Mouse (Mus musculus) heart, adult 11 months (tissue): ENCODE results near the gene Slc6a19.
"Not testable (repeated sequence)": the region's sequence is repeated elsewhere in the genome, so short reads cannot be mapped to it uniquely, and the experiment has no call there.

ENCODE experiments used
- DNase-seq: peaks from one replicate; pipeline ENCODE4 v3.0.0; 2022

Gene Slc6a19

GRCm38 (mm10) chr13:73704694-73705325 is at the start of gene Slc6a19:
Gene Slc6a19, minus strand, starts transcription at chr13:73704865.
- no peak for DNase-seq

GRCm38 (mm10) chr13:73751284-73751683 is 46.6 kb upstream of the Slc6a19 start:
- DNase-seq: no peak

DNA sequence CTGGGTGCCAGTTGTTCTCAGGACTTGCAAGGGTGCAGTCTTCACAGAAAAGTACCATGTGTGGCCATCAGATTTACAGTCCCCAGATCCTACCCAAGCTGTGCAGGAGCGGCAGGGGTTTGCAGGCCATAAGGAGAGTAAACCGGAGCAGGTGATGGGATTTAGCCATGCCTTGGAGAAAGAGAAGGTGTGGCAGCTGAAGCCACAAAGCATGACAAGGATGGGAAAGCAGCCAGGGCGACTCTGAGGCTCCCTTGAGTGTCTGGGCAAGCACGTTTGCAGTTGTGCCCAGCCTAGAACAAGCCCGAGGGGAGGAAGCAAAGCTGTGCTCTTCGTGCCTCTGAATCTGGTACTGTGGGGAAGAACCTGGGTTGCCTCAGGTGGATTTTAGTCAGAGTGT is 45.8 kb upstream of the Slc6a19 start:
- no peak for DNase-seq

DNA sequence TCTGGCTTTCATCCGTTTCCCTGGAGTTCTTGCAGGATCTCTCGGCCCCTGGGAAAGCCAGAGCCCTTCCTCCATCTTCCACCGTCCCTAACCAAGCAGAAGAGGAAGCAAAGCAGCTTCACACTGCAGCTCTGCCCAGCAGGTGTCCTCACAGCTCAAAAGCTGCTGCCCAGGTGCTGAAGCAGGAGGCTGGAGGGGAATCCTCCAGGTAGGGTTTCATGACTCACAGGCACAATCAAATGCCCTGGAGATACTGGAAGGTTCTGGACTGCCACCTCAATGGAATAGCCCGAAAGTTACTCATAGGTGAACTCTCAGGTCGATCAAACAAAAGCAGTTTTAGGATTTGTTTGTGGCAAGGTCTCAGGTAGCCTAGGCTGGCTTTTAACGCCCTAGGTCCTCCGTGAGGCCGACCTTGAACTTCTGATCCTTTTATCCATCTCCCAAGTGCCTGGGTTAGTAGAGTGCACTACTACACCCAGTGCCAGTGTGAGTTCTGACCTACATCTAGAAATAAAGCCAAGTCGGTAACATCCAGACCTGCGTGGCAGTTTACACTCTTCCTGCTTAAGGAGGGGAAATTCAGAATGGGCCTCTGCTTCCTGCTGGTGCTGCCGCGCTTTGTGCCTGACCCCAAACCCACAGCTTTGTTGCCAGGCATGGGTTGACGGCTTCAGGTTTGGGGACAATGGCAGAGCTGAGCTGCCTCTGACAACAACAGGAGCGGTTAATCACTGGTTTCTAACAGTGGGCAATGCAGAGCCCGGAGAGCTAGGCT is 44.2 kb upstream of the Slc6a19 start:
- no peak for DNase-seq

- DNase-seq: no peak
Observed at GRCm38 (mm10) chr13:73743662-73744061, 39.0 kb upstream of the Slc6a19 start.

- DNase-seq: no peak
Observed at GRCm38 (mm10) chr13:73742944-73743343, 38.3 kb upstream of the Slc6a19 start.

- DNase-seq: not testable (repeated sequence)
Observed at GRCm38 (mm10) chr13:73740399-73740944, 35.8 kb upstream of the Slc6a19 start.

DNA sequence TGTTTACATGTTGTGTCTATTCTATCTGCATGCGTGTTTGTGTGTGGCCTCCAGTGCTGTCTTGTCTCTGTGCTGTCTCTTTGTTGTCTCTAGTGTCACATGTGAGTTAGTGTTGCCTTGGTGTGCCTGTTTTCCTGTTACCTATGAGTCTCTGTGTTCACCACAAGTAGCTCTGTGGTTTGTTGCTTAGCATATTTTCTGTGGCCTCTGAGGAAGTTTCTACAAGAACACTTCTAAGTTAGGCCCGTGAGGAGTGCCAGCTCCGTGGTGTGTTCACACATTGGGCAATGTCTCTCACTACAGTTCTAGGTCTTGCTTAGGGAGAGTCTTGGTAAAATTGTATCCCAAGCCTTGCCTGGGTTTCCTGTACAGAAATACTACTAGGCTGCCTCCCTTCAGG is 32.3 kb upstream of the Slc6a19 start:
- DNase-seq: peak; percentile 82

- peak; percentile 84 for DNase-seq
Observed at GRCm38 (mm10) chr13:73735928-73736327, 31.3 kb upstream of the Slc6a19 start.

DNA sequence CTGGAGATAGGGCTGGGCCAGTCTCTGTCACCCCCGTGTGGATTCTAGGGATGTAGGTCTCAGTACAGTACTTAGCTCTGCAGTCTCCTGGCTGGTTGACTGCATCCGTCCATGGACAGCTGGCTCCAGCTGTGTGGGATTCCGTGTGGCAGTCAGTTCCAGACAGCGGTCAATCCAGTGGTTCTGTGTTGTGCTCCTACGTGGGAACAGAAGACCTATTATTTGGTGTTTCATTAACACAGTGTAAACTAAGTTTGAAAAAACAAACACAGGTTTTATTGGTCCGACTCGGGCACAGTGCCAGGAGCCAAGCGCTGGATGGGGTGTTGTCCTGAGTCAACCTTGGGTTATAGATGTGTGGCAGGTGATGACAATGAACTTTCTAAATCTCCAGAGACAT is 30.6 kb upstream of the Slc6a19 start:
- peak; percentile 92 for DNase-seq

- peak; percentile 93 for DNase-seq
Observed at GRCm38 (mm10) chr13:73734379-73734778, 29.7 kb upstream of the Slc6a19 start.

DNA sequence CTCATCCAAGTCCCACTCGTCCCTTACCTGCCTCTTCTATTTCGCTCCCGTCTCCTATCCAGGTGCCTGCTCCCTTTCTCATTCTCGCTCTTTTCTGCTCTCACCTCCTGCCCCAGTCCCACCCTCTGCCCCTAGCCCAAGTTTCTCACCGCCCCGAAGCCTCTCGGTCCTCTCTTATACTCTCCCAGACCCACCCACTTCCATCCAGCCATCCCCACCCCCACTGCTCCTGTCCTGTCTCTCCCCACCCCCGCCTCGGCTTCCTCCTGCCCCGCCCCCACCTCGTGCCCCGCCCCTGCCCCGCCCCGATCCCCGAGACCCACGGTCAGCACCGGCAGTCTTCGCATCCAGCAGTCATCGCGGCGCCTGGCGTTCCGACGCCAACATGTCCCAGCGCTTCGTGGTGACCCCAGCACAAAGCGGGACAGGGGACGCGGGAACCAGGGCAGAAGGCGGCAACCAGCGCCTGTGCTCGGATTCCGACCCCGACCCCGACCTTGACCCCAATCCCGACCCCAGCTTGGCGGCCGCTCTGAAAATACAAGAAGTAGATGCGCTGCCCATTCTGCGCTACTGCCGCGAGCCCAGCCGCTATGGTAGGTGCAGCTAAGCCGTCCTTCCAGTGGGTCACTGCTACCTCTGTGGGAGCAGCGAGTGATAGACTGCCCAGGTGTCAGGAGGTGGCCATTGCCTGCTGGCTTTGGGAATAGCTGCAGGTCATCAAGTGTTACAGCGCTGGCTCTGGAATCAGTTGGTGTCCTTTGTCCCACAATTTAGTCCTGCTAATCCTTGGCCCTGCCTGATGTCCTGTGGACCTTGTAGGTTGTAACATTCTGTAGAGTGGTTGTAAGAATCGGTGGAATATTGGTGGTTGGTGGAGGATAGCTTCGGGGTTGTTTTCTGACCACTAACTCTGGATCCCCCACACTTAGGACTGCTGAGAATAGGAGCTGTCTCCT is 28.4 kb upstream of the Slc6a19 start, which contains the start of gene Slc12a7:
TSS of gene Slc12a7 (plus strand) at position 353 of the 959 bp plus-strand sequence.
- peak; percentile 95 for DNase-seq

DNA sequence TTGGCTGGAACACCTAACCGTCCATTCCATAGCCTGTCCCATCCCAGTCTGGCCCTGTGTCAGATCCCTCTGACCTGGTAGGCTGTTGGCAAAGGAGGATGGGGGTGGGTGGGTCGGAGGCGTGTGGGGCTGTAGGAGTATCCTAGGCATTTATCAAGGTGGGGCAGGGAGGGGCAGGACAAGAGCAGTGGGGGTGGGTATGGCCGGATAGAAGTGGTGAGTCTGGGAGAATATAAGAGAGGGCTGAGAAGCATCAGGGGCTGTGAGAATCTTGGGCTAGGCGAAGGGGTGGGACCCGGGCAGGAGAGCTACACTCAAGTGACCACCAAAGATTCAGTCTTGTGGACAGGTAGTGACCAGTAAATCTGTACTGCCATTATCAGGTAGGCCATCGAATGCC is 27.6 kb upstream of the Slc6a19 start:
- DNase-seq: no peak

DNA sequence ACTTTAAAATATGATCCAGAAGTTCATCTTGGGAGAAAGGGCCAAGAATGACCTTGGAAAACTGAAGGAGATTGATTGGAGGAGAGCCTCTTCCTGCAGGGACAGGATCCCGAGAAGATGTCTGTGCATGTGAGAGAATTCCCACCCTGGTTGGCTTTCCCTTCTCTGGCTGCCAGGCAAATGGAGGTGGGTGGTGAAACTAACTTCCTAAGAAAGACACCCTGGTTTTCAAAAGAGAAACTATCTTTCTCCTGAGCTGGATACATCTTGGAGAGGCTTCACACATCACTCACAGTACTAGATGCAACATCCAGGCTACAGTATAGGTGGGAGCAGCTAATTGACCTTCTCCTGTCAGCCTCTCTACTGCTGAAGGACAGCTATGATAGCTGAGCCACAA is 26.2 kb upstream of the Slc6a19 start:
- DNase-seq: no peak

DNA sequence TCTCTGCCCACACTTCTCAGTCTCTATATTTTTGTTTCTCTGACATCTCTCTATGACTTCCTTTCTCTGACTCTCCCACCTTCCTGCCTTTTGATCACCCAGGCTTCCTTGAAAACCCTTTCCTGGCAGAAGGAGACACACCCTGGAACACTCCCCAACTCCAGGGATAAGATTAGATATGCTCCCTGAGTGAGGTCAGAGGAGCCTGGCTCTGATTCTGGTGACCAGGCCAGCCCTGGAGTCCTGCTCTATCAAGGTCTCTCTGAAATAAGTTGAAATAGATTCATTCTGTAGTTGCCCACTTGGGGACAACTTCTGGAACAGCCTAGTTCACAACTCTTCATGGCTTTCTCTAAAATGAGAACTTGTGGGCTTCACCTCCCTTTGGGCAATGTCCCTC is 24.0 kb upstream of the Slc6a19 start:
- DNase-seq: no peak

GRCm38 (mm10) chr13:73727621-73728025 is 23.0 kb upstream of the Slc6a19 start:
- peak; percentile 98 for DNase-seq

DNA sequence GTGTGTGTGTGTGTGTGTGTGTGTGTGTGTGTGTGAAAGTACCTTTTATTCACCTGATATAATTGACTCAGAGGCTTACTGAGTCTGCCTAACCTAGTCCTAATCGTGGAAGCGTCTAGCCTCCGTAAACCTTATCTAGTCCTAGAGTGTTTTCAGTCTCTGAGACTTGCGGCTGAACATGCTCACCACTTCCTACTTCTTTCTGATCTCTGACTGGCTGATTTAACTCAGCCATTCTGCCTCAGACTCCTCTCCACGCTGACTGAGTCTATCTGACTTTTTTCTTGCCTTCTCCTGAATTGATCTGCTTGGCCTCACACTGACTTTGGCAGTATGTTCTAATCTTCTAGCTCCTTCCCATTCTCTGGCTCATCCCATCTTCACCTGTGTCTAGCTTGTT is 20.6 kb upstream of the Slc6a19 start:
- no peak for DNase-seq

- DNase-seq: peak; percentile 91
Observed at GRCm38 (mm10) chr13:73723081-73723668, 18.5 kb upstream of the Slc6a19 start.

DNA sequence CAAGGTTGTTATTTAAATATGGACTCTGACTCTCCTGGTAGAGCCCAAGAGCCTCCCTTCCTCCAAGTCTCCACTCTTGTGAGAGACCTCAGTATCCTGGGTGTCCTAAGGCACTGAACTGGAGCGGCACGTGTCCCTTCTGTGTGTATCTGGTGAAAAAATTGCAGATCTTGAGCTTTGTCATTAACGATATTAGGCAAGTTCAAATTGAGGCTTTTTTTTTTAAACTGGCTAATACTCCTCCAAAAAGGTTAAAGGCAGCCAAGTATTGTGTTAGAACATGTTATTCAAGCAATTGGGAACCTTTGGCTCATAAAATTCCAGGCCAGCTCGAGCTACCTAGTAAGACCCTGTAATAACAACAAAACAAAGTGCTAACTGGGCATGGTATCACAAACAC is 15.6 kb upstream of the Slc6a19 start:
- DNase-seq: no peak

GRCm38 (mm10) chr13:73718225-73718624 is 13.6 kb upstream of the Slc6a19 start:
- DNase-seq: peak; percentile 95

DNA sequence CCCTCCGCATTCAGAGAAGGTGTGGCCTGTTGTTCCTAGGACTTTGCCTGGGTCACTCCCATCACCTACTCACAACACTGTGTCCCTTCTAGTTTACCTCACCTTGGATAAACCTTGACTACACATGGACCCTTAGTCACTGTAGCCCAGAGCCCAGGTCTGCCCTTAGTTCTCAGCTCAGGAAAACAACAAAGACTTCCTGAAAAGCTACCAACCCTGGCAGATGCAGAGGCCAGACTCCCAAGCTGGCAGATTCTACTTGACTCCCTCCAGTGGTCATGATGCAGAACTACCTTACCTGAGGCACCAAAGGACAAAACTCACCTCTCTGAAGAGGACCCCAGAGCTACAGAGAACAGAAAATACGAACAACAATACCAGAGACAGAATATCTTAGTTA is 9.4 kb upstream of the Slc6a19 start:
- no peak for DNase-seq

GRCm38 (mm10) chr13:73713204-73713603 is 8.5 kb upstream of the Slc6a19 start:
- DNase-seq: no peak

GRCm38 (mm10) chr13:73712228-73712627 is 7.6 kb upstream of the Slc6a19 start:
- no peak for DNase-seq
